Mouse (Mus musculus) gastrocnemius, postnatal 25 days (tissue): ENCODE results near the gene Entr1. TPM values are rescaled to one million over a fixed set of nuclear protein-coding genes. Genes with fewer than 3 reads are reported as not detected.
A peak's percentile ranks its signal among the peaks of the same experiment; 100 is the strongest.
"Not testable (repeated sequence)": the region's sequence is repeated elsewhere in the genome, so short reads cannot be mapped to it uniquely, and the experiment has no call there.

Source experiments
- DNase-seq: peaks from one replicate; pipeline ENCODE4 v3.0.0; 2022
- total RNA-seq, 2 experiments: library from RNA; stranded (reverse); gene quantifications; 1 replicate in 1 of 2; 2 replicates in 1 of 2; pipeline ENCODE4 v1.2.3; 2021

The Entr1 gene
- total RNA-seq, 2 experiments from 2014 or later: 24.9 to 27.3 TPM

DNA sequence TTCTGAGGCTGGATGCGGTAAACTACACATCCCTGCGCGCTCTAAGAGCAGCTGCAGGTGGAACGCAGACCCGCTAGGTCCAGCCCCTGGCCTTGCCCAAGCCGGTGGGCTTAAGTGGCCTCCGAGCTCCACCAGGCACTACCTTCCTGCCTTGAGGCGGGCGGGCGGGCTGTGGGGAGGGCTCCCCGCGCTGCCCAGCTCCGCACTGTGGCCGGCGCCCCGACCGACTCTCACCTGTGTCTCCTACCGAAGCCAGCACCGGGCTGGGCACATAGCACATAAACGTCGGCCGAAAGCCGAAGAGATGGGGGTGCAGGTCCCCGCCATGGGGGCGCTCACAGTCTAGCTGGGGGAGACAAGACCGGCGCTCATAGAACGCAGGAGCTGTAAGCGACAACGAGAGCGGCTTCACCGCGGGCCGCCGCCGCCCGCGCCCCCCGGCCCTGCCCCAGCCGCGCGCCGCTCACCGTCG lies 398 bp downstream of the Entr1 start:
- DNase-seq: no peak

GRCm38 (mm10) chr2:26387713-26388112 lies 1.4 kb downstream of the Entr1 start:
- DNase-seq: no peak

GRCm38 (mm10) chr2:26380871-26381270 lies 8.2 kb downstream of the Entr1 start:
- DNase-seq: not testable (repeated sequence)

GRCm38 (mm10) chr2:26380131-26380771 lies 8.9 kb downstream of the Entr1 start, which contains the start of gene Snapc4:
Gene Snapc4 (minus strand): TSS chr2:26380653.
- peak; percentile 73 for DNase-seq

- no peak for DNase-seq
Measured at GRCm38 (mm10) chr2:26372396-26372795, 16.7 kb downstream of the Entr1 start.

- DNase-seq: no peak
Measured at GRCm38 (mm10) chr2:26368572-26368971, 20.5 kb downstream of the Entr1 start.

GRCm38 (mm10) chr2:26367911-26368310 lies 21.2 kb downstream of the Entr1 start:
- DNase-seq: no peak

- peak; percentile 81 for DNase-seq
Measured at GRCm38 (mm10) chr2:26364738-26365465, 24.2 kb downstream of the Entr1 start.

GRCm38 (mm10) chr2:26363481-26363880 lies 25.6 kb downstream of the Entr1 start:
- no peak for DNase-seq

GRCm38 (mm10) chr2:26362991-26363390 lies 26.1 kb downstream of the Entr1 start:
- DNase-seq: no peak

DNA sequence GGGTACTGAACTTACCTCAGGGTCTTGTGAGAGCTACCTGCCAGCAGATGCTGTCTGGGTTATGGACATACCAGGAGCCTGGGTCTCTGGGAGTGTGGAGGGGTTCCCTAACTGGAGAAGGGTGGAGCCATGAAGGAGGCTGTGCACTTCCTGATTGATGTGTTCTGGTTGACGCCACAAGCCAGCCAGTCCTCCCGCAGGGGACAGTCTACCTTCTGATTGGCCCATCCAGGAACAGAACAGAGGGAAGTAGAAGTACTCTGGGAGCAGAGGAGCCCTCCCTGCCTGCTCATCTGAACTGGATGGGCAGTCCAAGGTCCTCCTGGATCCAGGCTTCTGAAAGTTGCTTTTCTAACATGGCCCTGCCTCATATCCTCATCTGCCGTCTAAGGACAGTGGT lies 28.3 kb downstream of the Entr1 start, which contains the start of gene Card9:
Gene Card9 (minus strand): TSS at position 147 of the 400 bp plus-strand sequence.
- no peak for DNase-seq

GRCm38 (mm10) chr2:26359983-26360382 lies 29.1 kb downstream of the Entr1 start:
- DNase-seq: peak; percentile 57

- no peak for DNase-seq
Measured at GRCm38 (mm10) chr2:26358667-26359320, 30.3 kb downstream of the Entr1 start.

DNA sequence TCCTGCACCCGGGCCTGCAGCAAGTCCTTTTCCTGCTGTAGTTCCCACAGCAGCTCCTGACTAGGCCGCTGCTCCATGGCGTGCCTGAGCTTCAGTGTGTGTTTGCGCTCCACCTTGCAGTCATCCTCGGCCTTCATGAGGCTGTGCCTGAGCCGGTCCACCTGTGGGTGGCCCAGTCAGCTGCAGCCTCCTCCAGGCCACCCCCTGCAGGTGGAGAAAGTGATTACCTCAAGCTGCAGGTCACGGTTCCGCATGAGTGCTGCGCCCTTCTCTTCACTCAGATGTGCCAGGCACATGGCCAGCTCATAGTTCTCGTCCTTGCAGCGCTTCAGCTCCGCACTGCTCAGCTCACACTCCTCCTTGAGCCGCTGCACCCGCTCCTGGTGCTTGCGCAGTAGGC lies 31.6 kb downstream of the Entr1 start:
- no peak for DNase-seq

DNA sequence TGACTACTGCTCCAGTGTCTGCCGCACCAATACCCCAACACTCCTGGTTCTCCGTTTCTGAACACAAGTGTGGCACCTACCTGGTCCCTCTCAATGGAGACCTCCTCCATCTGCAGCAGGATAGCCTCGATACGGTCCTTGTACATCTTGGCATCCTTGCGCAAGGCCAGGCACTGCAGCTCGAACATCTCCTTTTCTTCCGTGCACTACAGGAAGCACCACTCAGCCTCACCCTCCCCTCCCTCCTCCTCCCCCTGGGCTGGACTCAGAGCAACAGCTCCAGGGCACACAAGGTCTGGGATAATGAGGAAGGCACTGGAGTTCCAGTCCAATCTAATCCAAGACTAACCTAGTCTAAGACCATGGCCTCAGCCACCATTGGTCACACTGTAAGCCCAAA lies 32.4 kb downstream of the Entr1 start:
- DNase-seq: no peak

DNA sequence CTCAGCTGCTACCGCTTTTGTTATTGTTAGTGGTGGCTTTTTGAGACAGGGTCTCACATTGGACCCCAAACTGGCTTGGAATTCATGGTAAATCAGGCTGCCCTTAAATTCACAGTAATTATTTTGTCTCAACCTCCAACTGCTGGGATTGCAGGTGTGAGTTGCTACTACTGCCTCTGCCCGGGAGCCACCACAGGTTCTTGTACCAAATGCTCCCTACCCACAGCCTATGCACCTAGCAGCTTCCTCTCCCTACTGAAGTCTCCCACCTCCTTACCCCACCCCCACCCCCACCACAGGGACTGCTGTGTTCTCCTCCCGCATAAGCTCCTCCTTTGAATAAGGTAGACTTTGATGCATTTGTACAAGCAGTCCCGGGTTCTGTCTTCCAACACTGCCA lies 32.9 kb downstream of the Entr1 start:
- DNase-seq: no peak

GRCm38 (mm10) chr2:26354401-26354800 lies 34.7 kb downstream of the Entr1 start:
- DNase-seq: no peak

- DNase-seq: no peak
Measured at GRCm38 (mm10) chr2:26353066-26353980, 35.8 kb downstream of the Entr1 start.

DNA sequence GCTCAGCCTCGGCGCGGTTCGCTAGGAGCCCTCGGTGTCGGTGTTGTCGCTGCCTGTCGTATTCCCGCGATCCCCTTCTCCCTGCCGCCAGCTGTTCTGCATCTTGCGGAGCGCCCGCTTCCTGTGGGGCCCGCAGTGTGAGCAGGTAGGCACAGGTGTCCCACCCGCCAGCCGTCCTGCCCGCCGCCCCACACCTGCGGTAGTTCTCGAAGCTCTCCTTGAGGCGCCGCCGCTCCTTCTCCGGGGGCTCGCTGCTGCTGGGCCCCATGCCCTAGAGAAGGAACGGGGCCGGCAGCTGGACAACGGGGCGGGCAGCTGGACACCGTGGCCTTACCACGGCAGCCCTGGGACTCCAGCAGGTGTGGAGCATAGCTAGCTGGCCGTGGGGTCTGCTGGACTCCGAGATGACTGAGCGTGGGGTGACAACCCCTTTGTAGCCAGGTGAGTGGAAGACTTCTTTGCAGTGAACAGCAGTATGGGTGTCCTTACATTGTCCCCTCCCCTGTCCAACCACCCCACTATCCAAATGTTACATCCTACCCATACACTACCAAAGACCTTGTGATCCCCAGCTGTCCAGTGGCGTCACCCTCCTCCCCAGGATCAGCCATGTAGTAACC lies 36.7 kb downstream of the Entr1 start:
- peak; percentile 45 for DNase-seq

DNA sequence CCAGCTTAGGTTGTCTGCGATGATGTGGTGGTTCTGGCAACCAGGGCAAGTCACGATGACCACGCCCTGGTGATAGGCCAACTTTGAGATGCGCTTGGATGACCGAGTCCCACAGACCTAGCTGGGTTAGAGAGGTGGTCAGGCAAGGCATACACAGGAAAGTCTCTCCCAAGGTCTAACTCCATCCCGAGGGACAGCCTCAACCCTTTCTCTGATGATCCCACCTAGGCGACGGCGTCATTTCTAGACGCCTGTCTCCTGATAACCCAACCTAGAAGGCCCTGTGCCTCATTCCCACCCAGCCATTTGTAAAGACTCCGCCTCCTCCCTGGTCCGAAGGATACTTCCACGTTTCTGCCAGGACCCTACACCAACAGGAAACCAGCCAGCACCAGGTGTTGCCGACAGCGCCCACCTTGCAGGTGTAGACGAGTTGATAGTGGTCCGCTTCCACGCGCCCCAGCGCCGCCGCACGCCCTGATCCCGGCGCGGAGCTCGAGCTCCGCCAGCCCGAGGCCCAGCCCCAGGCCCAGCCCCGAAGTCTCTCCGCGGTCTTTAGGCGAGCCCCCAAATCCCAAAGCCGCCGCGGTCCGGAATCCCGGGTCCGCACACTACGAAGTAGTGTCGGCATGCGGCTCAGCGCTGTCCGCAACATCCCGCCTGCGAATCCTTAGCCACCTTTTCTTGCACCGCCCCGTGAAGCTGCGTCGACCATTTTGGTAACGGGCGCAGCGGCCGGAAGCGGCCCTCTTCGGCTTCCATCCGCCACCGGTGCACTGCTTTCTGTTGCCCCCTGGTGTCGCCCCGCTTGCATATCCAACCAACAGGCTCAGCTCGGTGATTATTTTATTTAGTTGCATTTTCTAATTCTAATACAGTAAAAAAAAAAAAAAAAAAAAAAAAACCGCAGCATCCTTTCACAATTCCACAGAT lies 37.5 kb downstream of the Entr1 start, which contains the start of gene Dnlz:
Gene Dnlz (minus strand): TSS at position 753 of the 933 bp plus-strand sequence.
- peak; percentile 91 for DNase-seq
